Mouse (Mus musculus): ENCODE data around the gene Guca1a. TPM values are rescaled to one million over a fixed set of nuclear protein-coding genes. Genes with fewer than 3 reads are reported as not detected.

The Guca1a gene
- total RNA-seq, 2 experiments from 2014 or later, result 0.53 TPM; not detected in 1

- DNase-seq (ENCODE audit: low spot score in 2 of 2), result no peak
These were observed 50.6 kb downstream of the Guca1a start for GRCm38 (mm10) chr17:47349721-47350319.

Other genes starting within 250 kb of the Guca1a start
- 10 to 100 TPM; 27.7 to 29.5 TPM for gene Mrps10, start 31.7 kb downstream of the Guca1a start, total RNA-seq (2021)
- 1 to 10 TPM; 1.4 to 1.6 TPM for gene Guca1b, start 15.2 kb downstream of the Guca1a start, total RNA-seq (2021)
- under 1 TPM; 0.52 to 0.58 TPM for gene AI661453, start 36.0 kb upstream of the Guca1a start, total RNA-seq (2021)
- gene 1700001C19Rik, start 36.8 kb upstream of the Guca1a start, total RNA-seq (2021), result not detected
- 10 to 100 TPM; 19.1 to 23.9 TPM for gene Taf8, start 101.7 kb upstream of the Guca1a start, total RNA-seq (2021)
- gene Ccnd3, start 104.5 kb upstream of the Guca1a start, total RNA-seq (2021), result 10 to 100 TPM; 43.4 to 43.6 TPM
- 10 to 100 TPM; 19.4 to 19.5 TPM for gene Bysl, start 210.9 kb upstream of the Guca1a start, total RNA-seq (2021)
- gene Med20, start 211.0 kb upstream of the Guca1a start, total RNA-seq (2021), result 10 to 100 TPM; 33.4 to 36.9 TPM
- gene Gm20517, start 211.0 kb upstream of the Guca1a start, total RNA-seq (2021), result 1 to 10 TPM; 4.2 to 5.8 TPM
- gene Usp49, start 230.1 kb upstream of the Guca1a start, total RNA-seq (2021), result 10 to 100 TPM in 1 of 2 experiments, 1 to 10 TPM in 1; 9.7 to 10.8 TPM